Mouse (Mus musculus) heart, postnatal 36 days (tissue): ENCODE data around the gene Rnf225. TPM values are rescaled to one million over a fixed set of nuclear protein-coding genes. Genes with fewer than 3 reads are reported as not detected.
"Not testable (repeated sequence)": the region's sequence is repeated elsewhere in the genome, so short reads cannot be mapped to it uniquely, and the experiment has no call there.

Experiments
- DNase-seq, 2 experiments: peaks; one replicate each; pipeline ENCODE4 v3.0.0; 2021 to 2022
- intact Hi-C: fragments of 180-260 bp; cut with DNase I; formaldehyde crosslinking; loops from one replicate; pipeline ENCODE4 v1.15.1; 2025
- total RNA-seq, 2 experiments: library from RNA; stranded (reverse); gene quantifications; 2 replicates each; pipeline ENCODE4 v1.2.3; 2021

Rnf225 gene
- under 1 TPM; 0.25 to 0.38 TPM for total RNA-seq

GRCm38 (mm10) chr7:12927191-12927680 lies at the start of gene Rnf225:
TSS of gene Rnf225 (plus strand) at chr7:12927416.
- no peak for DNase-seq
- intact Hi-C loops = no loop called here

GRCm38 (mm10) chr7:12880036-12880435 lies 47.2 kb upstream of the Rnf225 start:
- intact Hi-C loops = loop anchor here (2.0 to 10.0 kb wide), 4 partner anchors 17 to 405 kb away; partner anchors contain the start of genes Lig1, Zfp110, Zfp606 and Zscan22
- no peak for DNase-seq

- DNase-seq = not testable (repeated sequence)
- intact Hi-C loops = loop anchor here (2.0 to 10.0 kb wide), 4 partner anchors 16 to 406 kb away; partner anchors contain the start of genes Lig1, Zfp110, Zfp606 and Zscan22
These were observed 46.7 kb upstream of the Rnf225 start for GRCm38 (mm10) chr7:12880497-12880896.

- peak; percentile 92 for DNase-seq
- intact Hi-C loops = loop anchor here (2.0 to 10.0 kb wide), 4 partner anchors 16 to 406 kb away; partner anchors contain the start of genes Lig1, Zfp110, Zfp606 and Zscan22
These were observed 46.1 kb upstream of the Rnf225 start, which contains the start of gene Zfp128 for GRCm38 (mm10) chr7:12880911-12881660. TSS of gene Zfp128 (plus strand) at chr7:12881177.

- no peak for DNase-seq
- intact Hi-C loops = loop anchor here (10.0 kb wide), 1 partner anchor 412 kb away; the partner anchor contains the start of gene Zfp606
These were observed 40.5 kb upstream of the Rnf225 start for GRCm38 (mm10) chr7:12886563-12887266.

GRCm38 (mm10) chr7:12887585-12887984 lies 39.6 kb upstream of the Rnf225 start:
- intact Hi-C loops = loop anchor here (10.0 kb wide), 1 partner anchor 413 kb away; the partner anchor contains the start of gene Zfp606

GRCm38 (mm10) chr7:12890928-12891327 lies 36.3 kb upstream of the Rnf225 start:
- no peak for DNase-seq
- intact Hi-C loops = no loop called here

More at GRCm38 (mm10) chr7:12887585-12887984, 39.6 kb upstream of the Rnf225 start:
- DNase-seq = no peak

GRCm38 (mm10) chr7:12891334-12891733 lies 35.9 kb upstream of the Rnf225 start:
- no peak for DNase-seq
- intact Hi-C loops = no loop called here

GRCm38 (mm10) chr7:12897655-12898410 lies 29.4 kb upstream of the Rnf225 start, which contains the start of gene Zscan22:
TSS of gene Zscan22 (plus strand) at chr7:12897815.
- intact Hi-C loops = loop anchor here (1.0 to 5.0 kb wide), 3 partner anchors 17 to 66 kb away; partner anchors contain the start of genes Rps5, Zfp110 and Zfp128
- peak; percentile 88 to 89 for DNase-seq

GRCm38 (mm10) chr7:12901517-12901916 lies 25.7 kb upstream of the Rnf225 start:
- intact Hi-C loops = no loop called here
- DNase-seq = no peak

- DNase-seq = no peak
- intact Hi-C loops = no loop called here
These were observed 23.6 kb upstream of the Rnf225 start for GRCm38 (mm10) chr7:12903623-12904022.

GRCm38 (mm10) chr7:12905146-12905545 lies 22.1 kb upstream of the Rnf225 start:
- no peak for DNase-seq
- intact Hi-C loops = no loop called here

GRCm38 (mm10) chr7:12909498-12909962 lies 17.7 kb upstream of the Rnf225 start:
- peak; percentile 80 to 83 for DNase-seq
- intact Hi-C loops = loop anchor here (1.0 to 2.0 kb wide), 2 partner anchors 100 to 137 kb away; no protein-coding TSS in a partner anchor

GRCm38 (mm10) chr7:12910181-12910668 lies 17.0 kb upstream of the Rnf225 start:
- intact Hi-C loops = no loop called here
- peak; percentile 64 to 75 for DNase-seq

- DNase-seq = no peak
- intact Hi-C loops = no loop called here
These were observed 13.7 kb upstream of the Rnf225 start for GRCm38 (mm10) chr7:12913556-12913955.

- intact Hi-C loops, DNase-seq: not testable (repeated sequence)
These were observed 6.7 kb upstream of the Rnf225 start for GRCm38 (mm10) chr7:12920495-12920894.

GRCm38 (mm10) chr7:12921318-12921704 lies 5.9 kb upstream of the Rnf225 start:
- DNase-seq = no peak
- intact Hi-C loops = no loop called here

- intact Hi-C loops = loop anchor here (1.0 to 2.0 kb wide), 3 partner anchors 25 to 56 kb away; partner anchors contain the start of gene Zscan22
These were observed 5.3 kb upstream of the Rnf225 start, which contains the start of gene Rps5 for GRCm38 (mm10) chr7:12921705-12922465. TSS of gene Rps5 (plus strand) at chr7:12922290.

GRCm38 (mm10) chr7:12922729-12923128 lies 4.5 kb upstream of the Rnf225 start:
- intact Hi-C loops = loop anchor here (1.0 to 2.0 kb wide), 3 partner anchors 25 to 56 kb away; partner anchors contain the start of gene Zscan22
- DNase-seq = no peak

More at GRCm38 (mm10) chr7:12921705-12922465, 5.3 kb upstream of the Rnf225 start, which contains the start of gene Rps5:
- DNase-seq = peak; percentile 97 to 98
